Mouse (Mus musculus): ENCODE results near the gene Rex1bd. TPM values are rescaled to one million over a fixed set of nuclear protein-coding genes. Genes with fewer than 3 reads are reported as not detected.

The Rex1bd gene
- polyA plus RNA-seq, 1 experiment from 2014 or later = 138 TPM

DNA sequence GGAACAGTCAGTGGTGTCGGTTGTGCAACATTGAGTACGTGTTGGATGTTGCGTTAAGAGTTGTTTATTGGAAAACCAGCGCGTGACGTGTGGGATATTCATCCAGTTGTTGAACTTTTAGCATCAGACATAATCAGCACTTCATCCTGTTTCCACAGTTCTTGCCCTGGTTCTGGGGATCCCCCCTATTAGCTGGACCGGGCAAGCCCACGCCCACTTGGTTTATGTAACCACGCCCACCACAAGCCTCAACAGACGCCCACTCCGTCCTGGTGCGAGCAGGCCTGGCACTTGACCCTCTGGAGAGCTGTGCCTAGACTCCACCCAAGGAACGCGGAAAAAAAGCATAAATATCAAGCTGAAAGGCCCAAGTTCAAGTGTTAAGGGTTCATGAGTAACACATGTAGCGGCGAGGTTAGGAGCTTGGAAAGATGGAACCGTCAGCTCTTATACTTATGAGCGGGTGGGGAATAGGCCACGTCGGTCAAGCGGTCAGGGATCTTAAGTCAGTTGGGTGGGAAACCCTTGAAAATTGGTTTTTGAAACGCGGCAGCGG lies 31.6 kb upstream of the Rex1bd start:
- no peak for ATAC-seq (ENCODE audit: insufficient number of reproducible peaks, insufficient read depth, low FRiP score, low read depth)
- peak overlapping the region; percentile 70 for H3K9ac ChIP-seq (ENCODE audit: low read length)
- peak overlapping the region; percentile 28 to 76 for H3K27ac ChIP-seq (replicated peaks in 1 of 2; ENCODE audit: control insufficient read depth in 1 of 2, insufficient read depth in 1 of 2, low read depth in 2 of 2, low read length in 2 of 2)
- peak overlapping the region; percentile 45 to 83 for H3K4me3 ChIP-seq (ENCODE audit: control insufficient read depth in 1 of 2, insufficient read depth in 1 of 2, low read depth in 1 of 2, low read length in 2 of 2)
- no peaks in the 10 kb centered on the region for H3K9me3 ChIP-seq (ENCODE audit: control insufficient read depth, low read length)
- peaks cover 41% of the 10 kb centered on the region for H3K36me3 ChIP-seq (ENCODE audit: control insufficient read depth, insufficient read depth, low read length)
- H3K27me3 ChIP-seq (ENCODE audit: control insufficient read depth, insufficient read depth, low read length) = no peaks in the 10 kb centered on the region
- WGBS = 14% methylated on average over 24 of the region's 24 CpGs
- H3K4me1 ChIP-seq (ENCODE audit: control insufficient read depth in 2 of 2, insufficient read depth in 2 of 2, low read length in 2 of 2) = peaks cover 15 to 30% of the 10 kb centered on the region in 2 experiments
- H3K4me2 ChIP-seq (ENCODE audit: low read length) = peak overlapping the region; percentile 98

DNA sequence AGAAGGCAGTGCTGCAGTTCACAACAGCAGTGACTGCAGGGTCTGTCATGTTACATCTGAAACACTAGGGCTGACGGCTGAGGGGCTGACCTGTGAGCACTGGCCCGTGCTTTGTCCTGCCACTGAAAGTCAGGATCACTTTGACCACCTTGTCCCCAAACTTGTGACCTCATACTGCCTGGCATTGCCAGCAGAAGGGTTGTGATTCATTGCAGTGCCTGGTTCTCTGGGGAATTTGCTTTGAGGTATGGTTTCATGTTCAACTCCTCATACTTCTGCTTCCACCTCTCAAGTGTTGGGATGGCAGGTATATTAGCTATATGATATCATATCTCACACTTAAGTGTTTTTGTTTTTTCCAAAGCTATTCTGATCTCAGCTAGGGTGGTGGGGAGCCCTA lies 29.1 kb upstream of the Rex1bd start:
- Histone ChIP-seq H3K4me1 (ENCODE audit: control insufficient read depth in 2 of 2, insufficient read depth in 2 of 2, low read length in 2 of 2) (peaks cover 9 to 18% of the 10 kb centered on the region in 2 experiments; a peak in 3 of 4 replicates), H3K27ac (replicated peaks in 1 of 2; ENCODE audit: control insufficient read depth in 1 of 2, insufficient read depth in 1 of 2, low read depth in 2 of 2, low read length in 2 of 2) (no peak overlapping the region), H3K4me3 (ENCODE audit: control insufficient read depth in 1 of 2, insufficient read depth in 1 of 2, low read depth in 1 of 2, low read length in 2 of 2) (no peak overlapping the region), H3K27me3 (ENCODE audit: control insufficient read depth, insufficient read depth, low read length) (no peaks in the 10 kb centered on the region), H3K36me3 (ENCODE audit: control insufficient read depth, insufficient read depth, low read length) (peaks cover 63% of the 10 kb centered on the region), H3K9me3 (ENCODE audit: control insufficient read depth, low read length) (no peaks in the 10 kb centered on the region), H3K9ac (ENCODE audit: low read length) (no peak overlapping the region), H3K4me2 (ENCODE audit: low read length) (no peak overlapping the region)
- no peak for ATAC-seq (ENCODE audit: insufficient number of reproducible peaks, insufficient read depth, low FRiP score, low read depth)
- 66% methylated on average over 2 of the region's 2 CpGs for WGBS

DNA sequence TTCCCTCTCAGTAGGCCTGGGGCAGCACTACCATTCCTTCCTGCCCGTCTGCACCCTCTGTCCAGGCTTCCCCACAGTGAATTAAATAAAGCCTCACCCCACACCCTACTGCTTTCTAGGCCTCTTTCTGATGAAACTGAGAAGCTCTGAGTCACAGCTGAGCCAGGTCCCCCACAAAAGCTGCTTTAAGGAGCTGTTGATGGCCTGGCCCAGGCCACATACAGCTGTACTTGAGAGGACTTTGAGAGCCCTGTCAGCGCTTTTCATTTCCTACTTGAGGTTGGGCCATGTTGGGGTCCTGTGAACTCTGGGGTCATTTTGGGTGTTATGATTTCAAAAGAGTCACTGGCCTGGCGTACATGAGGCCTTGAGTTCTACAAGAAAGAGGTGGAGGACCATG lies 28.7 kb upstream of the Rex1bd start:
- Histone ChIP-seq H3K4me3 (ENCODE audit: control insufficient read depth in 1 of 2, insufficient read depth in 1 of 2, low read depth in 1 of 2, low read length in 2 of 2) (no peak overlapping the region), H3K4me2 (ENCODE audit: low read length) (no peak overlapping the region), H3K36me3 (ENCODE audit: control insufficient read depth, insufficient read depth, low read length) (peaks cover 68% of the 10 kb centered on the region), H3K27ac (replicated peaks in 1 of 2; ENCODE audit: control insufficient read depth in 1 of 2, insufficient read depth in 1 of 2, low read depth in 2 of 2, low read length in 2 of 2) (no peak overlapping the region), H3K4me1 (ENCODE audit: control insufficient read depth in 2 of 2, insufficient read depth in 2 of 2, low read length in 2 of 2) (peaks cover 4 to 13% of the 10 kb centered on the region in 2 experiments; a peak in 3 of 4 replicates), H3K9me3 (ENCODE audit: control insufficient read depth, low read length) (no peaks in the 10 kb centered on the region), H3K9ac (ENCODE audit: low read length) (no peak overlapping the region; the same call in 1 of the 2 replicates), H3K27me3 (ENCODE audit: control insufficient read depth, insufficient read depth, low read length) (no peaks in the 10 kb centered on the region)
- ATAC-seq (ENCODE audit: insufficient number of reproducible peaks, insufficient read depth, low FRiP score, low read depth) = no peak
- 56% methylated on average over 3 of the region's 3 CpGs for WGBS

DNA sequence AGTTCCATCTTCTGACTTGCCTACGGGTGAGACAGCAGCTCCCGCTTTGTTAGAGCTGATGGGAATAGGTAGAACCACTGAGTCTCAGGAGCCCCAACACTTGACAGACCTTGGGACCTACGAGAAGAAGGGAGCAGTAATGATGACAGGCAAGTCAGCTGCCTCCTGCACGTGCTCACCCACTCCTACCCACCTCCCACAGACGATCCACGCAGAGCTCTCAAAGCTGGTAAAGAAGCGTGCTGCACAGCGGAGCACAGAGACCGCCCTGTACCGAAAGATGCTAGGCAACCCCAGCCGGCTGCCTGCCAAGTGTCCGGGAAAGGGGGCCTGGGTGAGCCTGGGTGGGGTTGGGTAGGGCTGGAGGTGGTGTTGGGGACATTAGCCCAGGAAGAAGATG lies 27.7 kb upstream of the Rex1bd start:
- peaks cover 2 to 15% of the 10 kb centered on the region in 2 experiments; a peak in 3 of 4 replicates for H3K4me1 ChIP-seq (ENCODE audit: control insufficient read depth in 2 of 2, insufficient read depth in 2 of 2, low read length in 2 of 2)
- no peak overlapping the region for H3K27ac ChIP-seq (replicated peaks in 1 of 2; ENCODE audit: control insufficient read depth in 1 of 2, insufficient read depth in 1 of 2, low read depth in 2 of 2, low read length in 2 of 2)
- no peaks in the 10 kb centered on the region for H3K27me3 ChIP-seq (ENCODE audit: control insufficient read depth, insufficient read depth, low read length)
- ATAC-seq (ENCODE audit: insufficient number of reproducible peaks, insufficient read depth, low FRiP score, low read depth) = no peak
- peaks cover 75% of the 10 kb centered on the region for H3K36me3 ChIP-seq (ENCODE audit: control insufficient read depth, insufficient read depth, low read length)
- no peak overlapping the region for H3K9ac ChIP-seq (ENCODE audit: low read length)
- no peaks in the 10 kb centered on the region for H3K9me3 ChIP-seq (ENCODE audit: control insufficient read depth, low read length)
- 91% methylated on average over 12 of the region's 12 CpGs for WGBS
- H3K4me2 ChIP-seq (ENCODE audit: low read length) = no peak overlapping the region
- no peak overlapping the region for H3K4me3 ChIP-seq (ENCODE audit: control insufficient read depth in 1 of 2, insufficient read depth in 1 of 2, low read depth in 1 of 2, low read length in 2 of 2)

DNA sequence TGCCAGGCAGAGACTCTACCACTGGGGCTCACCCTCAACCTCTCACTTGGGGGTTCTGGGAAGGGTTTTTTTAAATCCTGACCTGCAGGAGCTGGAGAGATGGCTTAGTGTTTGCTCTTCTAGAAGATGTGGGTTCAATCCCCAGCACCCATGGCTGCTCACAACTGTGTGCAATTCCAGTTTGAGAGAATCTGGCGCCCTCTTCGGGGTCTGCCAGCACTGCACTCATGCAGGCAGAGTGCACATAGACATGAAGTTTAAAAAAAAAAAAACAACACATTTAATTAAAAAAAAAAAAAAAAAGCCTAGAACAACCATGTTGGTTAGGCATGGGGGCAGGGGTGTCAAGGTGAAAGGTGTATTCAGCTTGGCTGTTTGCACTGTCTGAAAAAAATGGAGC lies 23.8 kb upstream of the Rex1bd start:
- Histone ChIP-seq H3K9me3 (ENCODE audit: control insufficient read depth, low read length) (no peaks in the 10 kb centered on the region), H3K36me3 (ENCODE audit: control insufficient read depth, insufficient read depth, low read length) (peaks cover 56% of the 10 kb centered on the region), H3K27me3 (ENCODE audit: control insufficient read depth, insufficient read depth, low read length) (no peaks in the 10 kb centered on the region), H3K4me2 (ENCODE audit: low read length) (no peak overlapping the region), H3K4me1 (ENCODE audit: control insufficient read depth in 2 of 2, insufficient read depth in 2 of 2, low read length in 2 of 2) (peaks cover 2 to 23% of the 10 kb centered on the region in 2 experiments; a peak in 3 of 4 replicates), H3K9ac (ENCODE audit: low read length) (no peak overlapping the region), H3K27ac (replicated peaks in 1 of 2; ENCODE audit: control insufficient read depth in 1 of 2, insufficient read depth in 1 of 2, low read depth in 2 of 2, low read length in 2 of 2) (no peak overlapping the region), H3K4me3 (ENCODE audit: control insufficient read depth in 1 of 2, insufficient read depth in 1 of 2, low read depth in 1 of 2, low read length in 2 of 2) (no peak overlapping the region)
- no peak for ATAC-seq (ENCODE audit: insufficient number of reproducible peaks, insufficient read depth, low FRiP score, low read depth)
- WGBS = 87% methylated on average over 2 of the region's 2 CpGs

- H3K36me3 ChIP-seq (ENCODE audit: control insufficient read depth, insufficient read depth, low read length) = peaks cover 51% of the 10 kb centered on the region
- ATAC-seq (ENCODE audit: insufficient number of reproducible peaks, insufficient read depth, low FRiP score, low read depth) = no peak
- WGBS = 87% methylated on average over 3 of the region's 3 CpGs
Measured at GRCm38 (mm10) chr8:70529741-70530161, 23.2 kb upstream of the Rex1bd start.

DNA sequence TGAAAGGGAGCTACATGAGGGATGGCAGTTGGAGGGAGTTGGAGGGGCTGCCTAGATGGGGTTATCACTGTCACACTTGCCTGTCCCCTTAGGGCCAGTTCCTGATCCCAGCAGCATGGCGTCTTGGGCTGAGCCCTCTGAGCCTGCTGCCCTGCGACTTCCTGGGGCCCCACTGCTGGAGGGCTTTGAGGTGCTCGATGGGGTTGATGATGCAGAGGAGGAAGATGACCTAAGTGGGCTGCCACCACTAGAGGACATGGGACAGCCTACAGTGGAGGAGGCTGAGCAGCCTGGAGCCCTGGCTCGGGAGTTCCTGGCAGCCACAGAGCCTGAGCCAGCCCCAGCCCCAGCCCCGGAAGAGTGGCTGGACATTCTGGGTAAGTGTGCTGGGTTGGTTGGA lies 22.7 kb upstream of the Rex1bd start:
- WGBS = 64% methylated on average over 5 of the region's 5 CpGs
- H3K36me3 ChIP-seq (ENCODE audit: control insufficient read depth, insufficient read depth, low read length) = peaks cover 46% of the 10 kb centered on the region
- H3K9me3 ChIP-seq (ENCODE audit: control insufficient read depth, low read length) = no peaks in the 10 kb centered on the region
- H3K27ac ChIP-seq (replicated peaks in 1 of 2; ENCODE audit: control insufficient read depth in 1 of 2, insufficient read depth in 1 of 2, low read depth in 2 of 2, low read length in 2 of 2) = no peak overlapping the region
- no peaks in the 10 kb centered on the region for H3K27me3 ChIP-seq (ENCODE audit: control insufficient read depth, insufficient read depth, low read length)
- no peak overlapping the region for H3K4me3 ChIP-seq (ENCODE audit: control insufficient read depth in 1 of 2, insufficient read depth in 1 of 2, low read depth in 1 of 2, low read length in 2 of 2)
- peak overlapping the region; percentile 30; the same call in 1 of the 2 replicates for H3K9ac ChIP-seq (ENCODE audit: low read length)
- ATAC-seq (ENCODE audit: insufficient number of reproducible peaks, insufficient read depth, low FRiP score, low read depth) = no peak
- peaks cover 2 to 18% of the 10 kb centered on the region in 2 experiments; a peak in 3 of 4 replicates for H3K4me1 ChIP-seq (ENCODE audit: control insufficient read depth in 2 of 2, insufficient read depth in 2 of 2, low read length in 2 of 2)
- no peak overlapping the region for H3K4me2 ChIP-seq (ENCODE audit: low read length)

More at GRCm38 (mm10) chr8:70529741-70530161, 23.2 kb upstream of the Rex1bd start:
- H3K4me2 ChIP-seq (ENCODE audit: low read length) = no peak overlapping the region
- H3K27ac ChIP-seq (replicated peaks in 1 of 2; ENCODE audit: control insufficient read depth in 1 of 2, insufficient read depth in 1 of 2, low read depth in 2 of 2, low read length in 2 of 2) = no peak overlapping the region
- H3K4me1 ChIP-seq (ENCODE audit: control insufficient read depth in 2 of 2, insufficient read depth in 2 of 2, low read length in 2 of 2) = peaks cover 2 to 18% of the 10 kb centered on the region in 2 experiments; a peak in 3 of 4 replicates
- H3K9me3 ChIP-seq (ENCODE audit: control insufficient read depth, low read length) = no peaks in the 10 kb centered on the region
- no peaks in the 10 kb centered on the region for H3K27me3 ChIP-seq (ENCODE audit: control insufficient read depth, insufficient read depth, low read length)
- H3K4me3 ChIP-seq (ENCODE audit: control insufficient read depth in 1 of 2, insufficient read depth in 1 of 2, low read depth in 1 of 2, low read length in 2 of 2) = no peak overlapping the region
- H3K9ac ChIP-seq (ENCODE audit: low read length) = no peak overlapping the region
